Mouse (Mus musculus): ENCODE measurements at regions not wholly inside any gene's neighbourhood (a gene's known extent, or its start where the extent isn't known, plus 50 kb on each side); places are given as distances from the start of the nearest gene placed in this dataset.
A peak's percentile ranks its signal among the peaks of the same experiment; 100 is the strongest.

- no peak overlapping the region for H3K4me2 ChIP-seq (ENCODE audit: low read depth, low read length, poor library complexity, severe bottlenecking)
- no peak overlapping the region for H3K4me3 ChIP-seq (ENCODE audit: low read depth, low read length)
- no peaks in the 10 kb centered on the region for H3K27me3 ChIP-seq (ENCODE audit: insufficient read depth, low read length)
- no peak overlapping the region for H3K27ac ChIP-seq (ENCODE audit: low read depth, low read length)
- no peak for TF ChIP-seq CTCF (IDR thresholded peaks at IDR 0.05)
- H3K36me3 ChIP-seq (ENCODE audit: insufficient read depth, low read length): no peaks in the 10 kb centered on the region
- no peaks in the 10 kb centered on the region for H3K9me3 ChIP-seq (ENCODE audit: low read length)
- H3K4me1 ChIP-seq (ENCODE audit: insufficient read depth, low read length): no peaks in the 10 kb centered on the region
- 94% methylated on average over 5 of the region's 5 CpGs for WGBS
- ATAC-seq (ENCODE audit: low FRiP score) (no peak), DNase-seq (ENCODE audit: low spot score) (no peak)
- no peak overlapping the region for H3K9ac ChIP-seq (replicated peaks; ENCODE audit: low read length, poor library complexity, severe bottlenecking)
These were observed 459.3 kb downstream of the Pik3r1 start for GRCm38 (mm10) chr13:101308724-101309123.

- no peak for ATAC-seq (ENCODE audit: low FRiP score)
These were observed 462.2 kb downstream of the Pik3r1 start for GRCm38 (mm10) chr13:101305695-101306413.

GRCm38 (mm10) chr13:101305063-101305462, 463.0 kb downstream of the Pik3r1 start:
- H3K27ac ChIP-seq (ENCODE audit: low read depth, low read length): no peak overlapping the region
- WGBS: 53% methylated on average over 6 of the region's 6 CpGs
- no peak overlapping the region for H3K9ac ChIP-seq (replicated peaks; ENCODE audit: low read length, poor library complexity, severe bottlenecking)
- no peak overlapping the region for H3K4me2 ChIP-seq (ENCODE audit: low read depth, low read length, poor library complexity, severe bottlenecking)
- no peak for DNase-seq (ENCODE audit: low spot score)
- no peaks in the 10 kb centered on the region for H3K4me1 ChIP-seq (ENCODE audit: insufficient read depth, low read length)
- TF ChIP-seq CTCF (IDR thresholded peaks at IDR 0.05): no peak
- no peaks in the 10 kb centered on the region for H3K27me3 ChIP-seq (ENCODE audit: insufficient read depth, low read length)
- no peak overlapping the region for H3K4me3 ChIP-seq (ENCODE audit: low read depth, low read length)
- no peaks in the 10 kb centered on the region for H3K9me3 ChIP-seq (ENCODE audit: low read length)
- no peaks in the 10 kb centered on the region for H3K36me3 ChIP-seq (ENCODE audit: insufficient read depth, low read length)
- no peak for ATAC-seq (ENCODE audit: low FRiP score)

More at GRCm38 (mm10) chr13:101305695-101306413, 462.2 kb downstream of the Pik3r1 start:
- TF ChIP-seq CTCF (IDR thresholded peaks at IDR 0.05): no peak
- Histone ChIP-seq H3K27me3 (ENCODE audit: insufficient read depth, low read length) (no peaks in the 10 kb centered on the region), H3K4me2 (ENCODE audit: low read depth, low read length, poor library complexity, severe bottlenecking) (no peak overlapping the region), H3K36me3 (ENCODE audit: insufficient read depth, low read length) (no peaks in the 10 kb centered on the region), H3K9ac (replicated peaks; ENCODE audit: low read length, poor library complexity, severe bottlenecking) (no peak overlapping the region), H3K27ac (ENCODE audit: low read depth, low read length) (no peak overlapping the region), H3K4me1 (ENCODE audit: insufficient read depth, low read length) (no peaks in the 10 kb centered on the region), H3K4me3 (ENCODE audit: low read depth, low read length) (no peak overlapping the region), H3K9me3 (ENCODE audit: low read length) (no peaks in the 10 kb centered on the region)
- DNase-seq (ENCODE audit: low spot score): peak; percentile 46
- WGBS: 67% methylated on average over 11 of the region's 11 CpGs

GRCm38 (mm10) chr13:101301361-101301760, 466.7 kb downstream of the Pik3r1 start:
- no peak overlapping the region for H3K9ac ChIP-seq (replicated peaks; ENCODE audit: low read length, poor library complexity, severe bottlenecking)
- no peaks in the 10 kb centered on the region for H3K27me3 ChIP-seq (ENCODE audit: insufficient read depth, low read length)
- no peaks in the 10 kb centered on the region for H3K9me3 ChIP-seq (ENCODE audit: low read length)
- no peak overlapping the region for H3K4me2 ChIP-seq (ENCODE audit: low read depth, low read length, poor library complexity, severe bottlenecking)
- H3K4me1 ChIP-seq (ENCODE audit: insufficient read depth, low read length): no peaks in the 10 kb centered on the region
- H3K27ac ChIP-seq (ENCODE audit: low read depth, low read length): no peak overlapping the region
- TF ChIP-seq CTCF (IDR thresholded peaks at IDR 0.05): no peak
- ATAC-seq (ENCODE audit: low FRiP score) (no peak), DNase-seq (ENCODE audit: low spot score) (no peak)
- H3K36me3 ChIP-seq (ENCODE audit: insufficient read depth, low read length): no peaks in the 10 kb centered on the region
- 86% methylated on average over 2 of the region's 2 CpGs for whole genome bisulfite sequencing
- no peak overlapping the region for H3K4me3 ChIP-seq (ENCODE audit: low read depth, low read length)

- DNase-seq (ENCODE audit: low spot score) (no peak), ATAC-seq (ENCODE audit: low FRiP score) (no peak)
- Histone ChIP-seq H3K27me3 (ENCODE audit: insufficient read depth, low read length) (no peaks in the 10 kb centered on the region), H3K9ac (replicated peaks; ENCODE audit: low read length, poor library complexity, severe bottlenecking) (no peak overlapping the region), H3K4me3 (ENCODE audit: low read depth, low read length) (no peak overlapping the region), H3K4me2 (ENCODE audit: low read depth, low read length, poor library complexity, severe bottlenecking) (no peak overlapping the region), H3K9me3 (ENCODE audit: low read length) (no peaks in the 10 kb centered on the region), H3K4me1 (ENCODE audit: insufficient read depth, low read length) (no peaks in the 10 kb centered on the region), H3K27ac (ENCODE audit: low read depth, low read length) (no peak overlapping the region), H3K36me3 (ENCODE audit: insufficient read depth, low read length) (no peaks in the 10 kb centered on the region)
- no peak for TF ChIP-seq CTCF (IDR thresholded peaks at IDR 0.05)
- 93% methylated on average over 4 of the region's 4 CpGs for WGBS
These were observed 456.2 kb upstream of the Slc30a5 start for GRCm38 (mm10) chr13:101289407-101289806.

- WGBS: 67% methylated on average over 4 of the region's 4 CpGs
- no peak for DNase-seq (ENCODE audit: low spot score)
- no peak overlapping the region for H3K4me2 ChIP-seq (ENCODE audit: low read depth, low read length, poor library complexity, severe bottlenecking)
These were observed 453.9 kb upstream of the Slc30a5 start for GRCm38 (mm10) chr13:101287131-101287530.

More at GRCm38 (mm10) chr13:101287131-101287530, 453.9 kb upstream of the Slc30a5 start:
- Histone ChIP-seq H3K4me1 (ENCODE audit: insufficient read depth, low read length) (no peaks in the 10 kb centered on the region), H3K9ac (replicated peaks; ENCODE audit: low read length, poor library complexity, severe bottlenecking) (no peak overlapping the region), H3K27ac (ENCODE audit: low read depth, low read length) (no peak overlapping the region), H3K36me3 (ENCODE audit: insufficient read depth, low read length) (no peaks in the 10 kb centered on the region), H3K4me3 (ENCODE audit: low read depth, low read length) (no peak overlapping the region), H3K27me3 (ENCODE audit: insufficient read depth, low read length) (no peaks in the 10 kb centered on the region), H3K9me3 (ENCODE audit: low read length) (no peaks in the 10 kb centered on the region)
- ATAC-seq (ENCODE audit: low FRiP score): no peak
- no peak for TF ChIP-seq CTCF (IDR thresholded peaks at IDR 0.05)

Data from midbrain, postnatal 0 days (tissue).